In genomic region chr11:69534990-69535389, GRCm38 (mm10) we compare ENCODE assay signal across 25 mouse cellular contexts. TPM values are rescaled to one million over a fixed set of nuclear protein-coding genes. Genes with fewer than 3 reads are reported as not detected.
DNase-seq lines count a peak whose midpoint lies in the region; ATAC-seq and TF ChIP-seq lines count a peak whose summit lies in the region.
"Had no signal": no experiment of that assay in that cellular context is flagged by ENCODE, and none has a peak within 500 bp of the region (broad histone marks: within the 10 kb centered on the region; RNA-seq: fewer than 3 reads in every experiment).

No protein-coding gene starts in this region.

- H3K4me1 ChIP-seq in MEL (ENCODE audit: control insufficient read depth in 1 of 2, insufficient read depth in 2 of 2, low read length in 2 of 2) = no peaks in the 10 kb centered on the region
- no peaks in the 10 kb centered on the region for H3K4me1 ChIP-seq in forebrain, embryonic 14.5 days (ENCODE audit: control insufficient read depth, insufficient read depth, low read length)
- H3K4me1 ChIP-seq: forebrain, embryonic 15.5 days; hindbrain, embryonic 12.5 days; midbrain, embryonic 12.5 days; neural tube, embryonic 12.5 days had no signal

- H3K36me3 ChIP-seq in MEL (ENCODE audit: control insufficient read depth in 1 of 2, insufficient read depth in 2 of 2, low read length in 2 of 2) = no peaks in the 10 kb centered on the region
- no peaks in the 10 kb centered on the region for H3K36me3 ChIP-seq in forebrain, embryonic 14.5 days (ENCODE audit: control insufficient read depth, insufficient read depth, low read length)
- H3K36me3 ChIP-seq: embryonic facial prominence, embryonic 15.5 days; forebrain, embryonic 15.5 days; hindbrain, embryonic 12.5 days; limb, embryonic 13.5 days; liver, embryonic 15.5 days; midbrain, embryonic 12.5 days; neural tube, embryonic 12.5 days had no signal

- no peak for TF ChIP-seq EP300 in MEL (IDR thresholded peaks at IDR 0.05; ENCODE audit: low read depth in 1 of 2, low read length in 2 of 2)

- ATAC-seq in CD4-positive, CD25-positive, alpha-beta regulatory T cell, adult 4 months = no peak
- ATAC-seq in forebrain, embryonic 14.5 days = no peak
- ATAC-seq: forebrain, embryonic 15.5 days had no signal

- TF ChIP-seq CTCF in left cerebral cortex, adult 2 months (IDR thresholded peaks at IDR 0.05) = peak; percentile 35
- TF ChIP-seq CTCF in MEL (IDR thresholded peaks at IDR 0.05 in 2 of 3, conservative IDR thresholded peaks at IDR 0.05 in 1 of 3; ENCODE audit: control insufficient read depth in 1 of 3, insufficient read depth in 1 of 3, low read depth in 2 of 3, low read length in 3 of 3, poor library complexity in 1 of 3, severe bottlenecking in 1 of 3) = peak; percentile 26 to 56 (median 28); a peak in 4 of 6 replicates

- H3K4me2 ChIP-seq in forebrain, embryonic 14.5 days (ENCODE audit: low read length) = no peak overlapping the region
- H3K4me2 ChIP-seq: embryonic facial prominence, embryonic 15.5 days; forebrain, embryonic 15.5 days; hindbrain, embryonic 12.5 days; limb, embryonic 13.5 days; liver, embryonic 15.5 days; midbrain, embryonic 12.5 days; neural tube, embryonic 12.5 days had no signal

- peaks cover 4 to 5% of the 10 kb centered on the region in 2 experiments; a peak in 2 of 4 replicates for H3K27me3 ChIP-seq in MEL (ENCODE audit: control insufficient read depth in 1 of 2, insufficient read depth in 2 of 2, low read length in 2 of 2)
- no peaks in the 10 kb centered on the region for H3K27me3 ChIP-seq in forebrain, embryonic 14.5 days (replicated peaks; ENCODE audit: control insufficient read depth, insufficient read depth, low read length)
- H3K27me3 ChIP-seq: embryonic facial prominence, embryonic 15.5 days; forebrain, embryonic 15.5 days; hindbrain, embryonic 12.5 days; limb, embryonic 13.5 days; midbrain, embryonic 12.5 days; neural tube, embryonic 12.5 days had no signal

- H3K9me3 ChIP-seq in MEL (replicated peaks; ENCODE audit: insufficient read depth, low read length) = no peaks in the 10 kb centered on the region
- H3K9me3 ChIP-seq in forebrain, embryonic 14.5 days (replicated peaks; ENCODE audit: control insufficient read depth, low read length) = no peaks in the 10 kb centered on the region
- H3K9me3 ChIP-seq: embryonic facial prominence, embryonic 15.5 days; forebrain, embryonic 15.5 days; hindbrain, embryonic 12.5 days; limb, embryonic 13.5 days; liver, embryonic 15.5 days; midbrain, embryonic 12.5 days; neural tube, embryonic 12.5 days had no signal

- 75% methylated on average over 1 of the region's 1 CpGs for WGBS in forebrain, embryonic 14.5 days

- H3K4me3 ChIP-seq in left cerebral cortex, adult 2 months = no peak overlapping the region
- H3K4me3 ChIP-seq in MEL (ENCODE audit: control insufficient read depth in 1 of 2, insufficient read depth in 1 of 2, low read depth in 2 of 2, low read length in 2 of 2) = no peak overlapping the region
- no peak overlapping the region for H3K4me3 ChIP-seq in forebrain, embryonic 14.5 days (ENCODE audit: low read depth, low read length)
- H3K4me3 ChIP-seq: embryonic facial prominence, embryonic 15.5 days; forebrain, embryonic 15.5 days; hindbrain, embryonic 12.5 days; limb, embryonic 13.5 days; liver, embryonic 15.5 days; midbrain, embryonic 12.5 days; neural tube, embryonic 12.5 days had no signal

- no peak overlapping the region for H3K27ac ChIP-seq in left cerebral cortex, adult 2 months
- no peak overlapping the region for H3K27ac ChIP-seq in MEL (ENCODE audit: control insufficient read depth, low read depth, low read length)
- H3K27ac ChIP-seq in forebrain, embryonic 14.5 days (ENCODE audit: low read depth, low read length) = no peak overlapping the region
- H3K27ac ChIP-seq: embryonic facial prominence, embryonic 15.5 days; forebrain, embryonic 15.5 days; hindbrain, embryonic 12.5 days; limb, embryonic 13.5 days; liver, embryonic 15.5 days; midbrain, embryonic 12.5 days; neural tube, embryonic 12.5 days had no signal

- peak; percentile 25 for DNase-seq in CD4-positive, CD25-positive, alpha-beta regulatory T cell, adult 2 months (ENCODE audit: low read depth, low spot score)
- no peak for DNase-seq in left cerebral cortex, adult 2 months (ENCODE audit: extremely low spot score in 1 of 2, low spot score in 2 of 2)
- no peak for DNase-seq in left cerebral cortex, postnatal 25 days (ENCODE audit: low spot score in 2 of 2)
- DNase-seq in 3T3-L1 (ENCODE audit: low read depth, low spot score) (peak; percentile 39), MEL (ENCODE audit: low read depth, low spot score) (peak; percentile 63)
- no peak for DNase-seq in forebrain, embryonic 14.5 days (ENCODE audit: low spot score)
- no peak for DNase-seq in cerebellum, postnatal 36 days
- DNase-seq: adrenal gland, adult 8-10 months; cerebellum, adult 2 months; gastrocnemius, postnatal 14 days; heart, adult 11 months; kidney, adult 2 months; kidney, postnatal 10 days; lung, postnatal 14 days; retina, postnatal 1 day; right cerebral cortex, postnatal 25 days; thymus, postnatal 36 days had no signal

- no peak overlapping the region for H3K9ac ChIP-seq in MEL (ENCODE audit: control insufficient read depth, low read depth, low read length, poor library complexity, severe bottlenecking)
- no peak overlapping the region for H3K9ac ChIP-seq in forebrain, embryonic 14.5 days (ENCODE audit: low read length)
- H3K9ac ChIP-seq: embryonic facial prominence, embryonic 15.5 days; forebrain, embryonic 15.5 days; hindbrain, embryonic 12.5 days; limb, embryonic 13.5 days; liver, embryonic 15.5 days; midbrain, embryonic 12.5 days; neural tube, embryonic 12.5 days had no signal

- no peaks in the 10 kb centered on the region for H3K79me2 ChIP-seq in MEL (ENCODE audit: control insufficient read depth, insufficient read depth, low read length, poor library complexity)

- intact Hi-C loops in left cerebral cortex, adult 2 months (cut with DNase I) = no loop called here
- intact Hi-C loops in left cerebral cortex, postnatal 25 days (cut with DNase I) = loop anchor here (5.0 kb wide), 1 partner anchor 42 kb away; no protein-coding TSS in a partner anchor

- TF ChIP-seq RAD21 in MEL (IDR thresholded peaks at IDR 0.05; ENCODE audit: low read depth, low read length) = peak; percentile 24

- no peak for TF ChIP-seq POLR2A in MEL (IDR thresholded peaks at IDR 0.05; ENCODE audit: control insufficient read depth in 1 of 2, insufficient read depth in 1 of 2, low read depth in 1 of 2, low read length in 2 of 2, poor library complexity in 1 of 2)

TF ChIP-seq in MEL, 35 proteins besides CTCF, POLR2A, EP300 and RAD21 (continues in another document):
- TF ChIP-seq ZKSCAN1 (IDR thresholded peaks at IDR 0.05; ENCODE audit: low read depth, low read length) (no peak), NRF1 (IDR thresholded peaks at IDR 0.05; ENCODE audit: insufficient read depth, low read depth, low read length, poor library complexity, severe bottlenecking) (no peak), MEF2A (IDR thresholded peaks at IDR 0.05; ENCODE audit: extremely low read depth, insufficient replicate concordance, low read depth, low read length, poor library complexity, severe bottlenecking) (no peak), MAX (IDR thresholded peaks at IDR 0.05; ENCODE audit: low read length) (no peak), TCF12 (IDR thresholded peaks at IDR 0.05; ENCODE audit: low read depth, low read length) (no peak), ZNF384 (IDR thresholded peaks at IDR 0.05; ENCODE audit: low read depth, low read length) (peak; percentile 81), POLR2AphosphoS2 (IDR thresholded peaks at IDR 0.05; ENCODE audit: low read length) (no peak), GATA1 (IDR thresholded peaks at IDR 0.05; ENCODE audit: low read depth, low read length) (no peak), MXI1 (IDR thresholded peaks at IDR 0.05; ENCODE audit: low read depth, low read length) (no peak), E2F4 (IDR thresholded peaks at IDR 0.05; ENCODE audit: borderline replicate concordance, low read depth, low read length) (no peak)

RNA-seq across cellular contexts. Expression of gene Dnah2, which starts 13.9 kb away (rescaled TPM):
- polyA plus RNA-seq in CD4-positive, CD25-positive, alpha-beta regulatory T cell, adult 4 months (2017; shearing (Covaris generic)) = under 1 TPM in 1 of 2 experiments, not detected in 1; 0.09 TPM
- total RNA-seq in left cerebral cortex, adult 2 months (2021) = 1 to 10 TPM; 2.7 to 3.7 TPM
- 1 to 10 TPM; 3.0 to 3.6 TPM for total RNA-seq in left cerebral cortex, postnatal 25 days (2021)
- total RNA-seq in MEL (2012; rRNA removed) = under 0.01 and 0.04 TPM in 2 replicates
- polyA plus RNA-seq in MEL (2012; ENCODE audit: insufficient read depth in 1 of 2, insufficient read length in 2 of 2, low read depth in 1 of 2, low replicate concordance in 2 of 2, missing spikeins in 1 of 2) = under 1 TPM in 1 of 2 experiments, not detected in 1; 0.07 TPM
- polyA plus RNA-seq in forebrain, embryonic 14.5 days (2014; fragmentation: Nextera tagmentation; extraction: Ambion mirVana) = 2.7 and 3.8 TPM in 2 replicates

RNA-seq across cellular contexts. Expression of gene Efnb3, which starts 25.0 kb away (rescaled TPM):
- polyA plus RNA-seq in CD4-positive, CD25-positive, alpha-beta regulatory T cell, adult 4 months (2017; shearing (Covaris generic)) = under 1 TPM; 0.27 to 0.37 TPM
- 10 to 100 TPM; 46.6 to 63.0 TPM for total RNA-seq in left cerebral cortex, adult 2 months (2021)
- 10 to 100 TPM; 57.5 to 60.4 TPM for total RNA-seq in left cerebral cortex, postnatal 25 days (2021)
- 0.20 and 0.23 TPM in 2 replicates for total RNA-seq in MEL (2012; rRNA removed)
- polyA plus RNA-seq in MEL (2012; ENCODE audit: insufficient read depth in 1 of 2, insufficient read length in 2 of 2, low read depth in 1 of 2, low replicate concordance in 2 of 2, missing spikeins in 1 of 2) = under 1 TPM in 1 of 2 experiments, not detected in 1; 0.72 TPM
- polyA plus RNA-seq in forebrain, embryonic 14.5 days (2014; fragmentation: Nextera tagmentation; extraction: Ambion mirVana) = 38.6 and 48.2 TPM in 2 replicates

RNA-seq across cellular contexts. Expression of gene Wrap53, which starts 45.1 kb away (rescaled TPM):
- polyA plus RNA-seq in CD4-positive, CD25-positive, alpha-beta regulatory T cell, adult 4 months (2017; shearing (Covaris generic)) = 10 to 100 TPM; 23.0 to 31.9 TPM
- 10 to 100 TPM in 1 of 2 experiments, 1 to 10 TPM in 1; 7.6 to 10.5 TPM for total RNA-seq in left cerebral cortex, adult 2 months (2021)
- 10 to 100 TPM; 10.1 to 10.4 TPM for total RNA-seq in left cerebral cortex, postnatal 25 days (2021)
- total RNA-seq in MEL (2012; rRNA removed) = 18.5 and 18.9 TPM in 2 replicates
- 10 to 100 TPM in 1 of 2 experiments, not detected in 1; 24.5 TPM for polyA plus RNA-seq in MEL (2012; ENCODE audit: insufficient read depth in 1 of 2, insufficient read length in 2 of 2, low read depth in 1 of 2, low replicate concordance in 2 of 2, missing spikeins in 1 of 2)
- 24.6 and 29.3 TPM in 2 replicates for polyA plus RNA-seq in forebrain, embryonic 14.5 days (2014; fragmentation: Nextera tagmentation; extraction: Ambion mirVana)

RNA-seq across cellular contexts. Expression of gene Trp53, which starts 45.2 kb away (rescaled TPM):
- 100 to 1,000 TPM; 307 to 416 TPM for polyA plus RNA-seq in CD4-positive, CD25-positive, alpha-beta regulatory T cell, adult 4 months (2017; shearing (Covaris generic))
- 10 to 100 TPM; 23.7 TPM for total RNA-seq in left cerebral cortex, adult 2 months (2021)
- total RNA-seq in left cerebral cortex, postnatal 25 days (2021) = 10 to 100 TPM; 18.7 to 21.1 TPM
- total RNA-seq in MEL (2012; rRNA removed) = 74.1 and 76.4 TPM in 2 replicates
- polyA plus RNA-seq in MEL (2012; ENCODE audit: insufficient read depth in 1 of 2, insufficient read length in 2 of 2, low read depth in 1 of 2, low replicate concordance in 2 of 2, missing spikeins in 1 of 2) = 100 to 1,000 TPM in 1 of 2 experiments, not detected in 1; 212 TPM
- polyA plus RNA-seq in forebrain, embryonic 14.5 days (2014; fragmentation: Nextera tagmentation; extraction: Ambion mirVana) = 111 and 113 TPM in 2 replicates

Comparison
In these comparisons a context has a peak if more than half of its experiments do, and no peak if none do; other contexts are left out.
1. DNase-seq: peak in CD4-positive, CD25-positive, alpha-beta regulatory T cell, adult 2 months (single experiment), 3T3-L1 (single experiment) and MEL (single experiment); none in left cerebral cortex, adult 2 months (0 of 2), left cerebral cortex, postnatal 25 days (0 of 2), forebrain, embryonic 14.5 days (single experiment) and cerebellum, postnatal 36 days (0 of 2).
2. RNA of gene Efnb3, which starts 25.0 kb away (total RNA-seq): 46.6 to 63.0 TPM in left cerebral cortex, adult 2 months and 57.5 to 60.4 TPM in left cerebral cortex, postnatal 25 days; 0.20 to 0.23 TPM in MEL; every median in the first group is over 10 times any median in the second.